Mouse (Mus musculus) CD4-positive, CD25-positive, alpha-beta regulatory T cell, adult 2 months (primary cell): ENCODE results near the gene Wwox.

ENCODE experiments used
- DNase-seq: peaks from one replicate; pipeline ENCODE4 v3.0.0-alpha.2; 2012; ENCODE audit warnings: low read depth, low spot score

The Wwox gene

DNA sequence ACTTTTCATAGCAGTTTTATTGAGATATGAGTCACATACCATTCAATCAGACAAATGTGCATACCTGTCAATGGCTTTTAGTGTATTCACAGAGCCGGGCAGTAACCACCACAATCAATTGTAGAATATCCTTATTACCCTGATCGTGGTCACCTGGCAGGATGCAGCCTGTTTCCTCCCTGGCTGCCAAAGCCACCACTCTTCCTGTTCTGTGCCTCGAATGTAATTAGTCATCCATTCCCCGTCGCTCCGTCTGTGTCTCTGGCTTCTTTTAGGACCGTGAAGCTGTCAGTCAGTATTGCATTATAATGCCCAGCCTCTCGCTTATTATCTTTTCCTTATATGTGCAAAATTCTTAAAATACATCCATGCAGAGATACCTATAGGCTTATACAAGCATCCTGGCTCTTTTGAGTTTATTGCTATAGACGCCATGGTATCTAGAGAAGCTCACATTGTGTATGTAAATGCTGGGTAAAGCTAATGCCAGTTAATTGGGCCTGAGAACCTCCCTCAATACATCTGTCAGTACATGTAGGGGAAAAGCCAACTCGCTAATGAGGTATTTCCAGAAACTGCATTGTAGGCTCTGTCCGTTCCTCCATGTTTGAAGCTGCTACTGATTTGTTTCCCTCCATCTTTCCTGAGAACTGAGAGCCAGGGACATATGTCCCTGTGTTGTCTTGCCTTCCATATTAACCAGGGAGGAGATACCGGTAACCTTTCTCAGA, 303.9 kb downstream of the Wwox start:
- DNase-seq: no peak

- DNase-seq: peak; percentile 36
These were observed 306.9 kb downstream of the Wwox start for GRCm38 (mm10) chr8:114746373-114746772.

DNA sequence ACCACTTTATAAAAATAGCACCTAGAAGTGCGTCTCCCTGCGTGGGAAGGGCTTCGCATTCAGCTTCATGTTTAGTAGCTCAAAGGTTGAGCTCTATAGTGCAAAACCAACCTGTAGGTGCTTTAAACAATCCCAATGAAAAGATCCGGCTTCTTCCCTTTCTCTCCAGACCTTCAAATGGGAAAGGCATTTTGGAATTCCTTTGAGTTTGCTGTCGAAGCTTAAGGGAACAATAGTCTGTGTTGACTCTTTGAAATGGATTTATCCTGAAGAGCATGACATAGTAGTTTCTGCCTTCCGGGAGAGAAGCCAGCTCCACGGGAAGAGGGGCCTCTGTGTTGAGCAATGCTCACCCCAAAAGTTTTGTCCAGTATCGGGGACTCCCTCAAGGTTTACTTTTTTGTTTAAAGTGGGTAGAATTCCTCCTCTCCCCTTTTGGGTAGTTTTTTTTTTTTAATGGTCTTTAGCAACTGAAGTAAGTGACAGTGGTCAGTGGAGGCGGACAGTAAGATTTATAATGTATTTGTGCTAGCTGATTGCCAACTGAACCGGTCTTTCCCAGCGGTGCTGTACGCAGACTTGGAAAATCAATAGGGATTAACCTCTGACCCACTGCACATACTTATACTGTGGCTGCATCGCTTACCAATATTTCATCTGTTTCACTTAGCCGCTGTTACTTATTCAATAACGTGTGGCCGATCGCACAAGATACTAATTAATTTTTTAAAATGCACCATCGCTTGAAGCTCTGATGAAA, 312.1 kb downstream of the Wwox start:
- no peak for DNase-seq

GRCm38 (mm10) chr8:114759621-114760020, 320.2 kb downstream of the Wwox start:
- no peak for DNase-seq

DNA sequence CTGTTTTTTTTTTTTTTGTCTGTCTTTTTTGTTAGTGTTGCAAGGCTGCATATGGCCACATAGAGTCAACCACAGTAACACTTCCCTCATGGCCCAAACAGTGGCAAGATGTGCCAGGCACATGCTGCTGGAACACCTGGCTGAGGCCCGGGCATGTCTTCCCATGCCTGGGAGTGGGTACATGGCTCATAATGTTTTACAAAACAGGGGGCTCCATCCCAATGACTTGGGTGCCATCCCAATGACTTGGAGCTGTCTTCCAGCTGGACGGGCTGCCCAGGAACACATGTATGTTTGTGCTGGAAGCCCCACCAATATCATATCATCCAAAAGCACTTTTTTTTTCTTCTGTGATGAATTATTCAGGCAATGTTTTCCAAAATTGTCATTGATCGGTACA, 329.1 kb downstream of the Wwox start:
- no peak for DNase-seq

DNA sequence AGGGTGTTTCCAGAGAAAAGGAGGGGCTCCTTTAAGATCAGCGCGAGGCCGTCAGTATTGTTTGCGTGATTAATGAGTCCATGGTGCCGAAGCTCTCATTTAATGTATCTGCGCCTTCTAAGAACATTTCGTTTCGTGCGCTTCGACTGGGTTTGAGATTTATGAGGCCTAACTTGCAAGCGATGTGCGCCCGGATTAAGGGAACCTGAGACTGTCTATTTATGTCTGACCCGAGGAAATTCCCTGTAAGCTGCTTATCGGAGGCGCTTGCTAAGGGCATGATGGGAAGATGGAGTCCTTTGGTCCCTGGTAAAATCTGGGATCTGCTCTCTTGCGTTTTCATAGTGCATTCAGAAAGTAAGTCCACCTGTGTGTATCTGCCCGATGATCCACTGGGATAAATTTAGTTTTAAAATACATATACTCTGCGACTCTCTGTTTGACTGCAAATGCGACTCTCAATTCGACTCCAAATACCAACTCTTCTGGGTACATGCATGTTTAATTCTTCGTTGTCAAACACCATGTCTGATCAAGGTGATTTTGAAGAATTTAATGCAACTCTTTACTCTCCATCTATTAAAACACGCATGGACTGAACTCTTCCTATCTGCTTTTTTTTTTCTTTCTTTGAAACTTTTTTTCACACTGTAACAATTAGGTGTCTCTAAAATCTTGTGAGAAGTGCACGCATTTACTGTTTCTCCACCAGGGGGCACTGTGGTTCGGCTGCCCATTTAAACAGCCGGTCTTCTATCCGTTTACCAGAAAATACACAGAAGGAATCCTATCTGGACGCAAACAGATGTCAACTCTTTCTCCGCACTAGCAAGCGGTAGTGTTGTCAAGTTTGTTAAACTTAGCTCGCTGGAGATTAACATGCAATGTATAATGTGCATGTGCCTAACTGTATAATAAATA, 331.7 kb downstream of the Wwox start:
- DNase-seq: peak; percentile 86

DNA sequence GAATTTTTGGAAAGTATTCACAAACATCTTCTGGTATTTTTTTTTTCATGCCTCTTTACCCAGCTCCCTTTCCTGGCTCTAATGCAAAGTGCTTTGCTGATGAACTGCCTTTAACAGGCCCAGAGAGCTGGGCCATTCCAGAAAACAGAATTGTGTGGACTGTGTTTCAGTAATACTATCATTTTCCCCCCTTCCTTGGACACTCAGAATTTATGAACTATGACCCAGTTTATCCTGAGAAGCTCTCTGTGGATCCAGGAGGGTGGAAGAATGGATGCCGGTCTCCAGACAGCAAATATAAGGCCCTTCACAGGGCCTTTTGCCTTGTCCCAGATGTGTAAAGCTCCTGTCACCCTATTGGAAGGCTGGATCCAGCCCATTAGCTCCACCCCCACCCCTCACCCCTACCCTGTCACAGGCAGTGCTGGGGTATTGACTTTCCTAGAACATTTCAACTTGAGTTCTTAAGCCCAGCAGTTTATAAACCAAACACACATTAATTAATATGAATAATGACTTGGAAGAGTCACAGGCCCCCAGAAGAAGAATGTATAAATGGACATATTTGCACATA, 332.9 kb downstream of the Wwox start:
- no peak for DNase-seq

- no peak for DNase-seq
These were observed 334.3 kb downstream of the Wwox start for GRCm38 (mm10) chr8:114773461-114774414.

DNA sequence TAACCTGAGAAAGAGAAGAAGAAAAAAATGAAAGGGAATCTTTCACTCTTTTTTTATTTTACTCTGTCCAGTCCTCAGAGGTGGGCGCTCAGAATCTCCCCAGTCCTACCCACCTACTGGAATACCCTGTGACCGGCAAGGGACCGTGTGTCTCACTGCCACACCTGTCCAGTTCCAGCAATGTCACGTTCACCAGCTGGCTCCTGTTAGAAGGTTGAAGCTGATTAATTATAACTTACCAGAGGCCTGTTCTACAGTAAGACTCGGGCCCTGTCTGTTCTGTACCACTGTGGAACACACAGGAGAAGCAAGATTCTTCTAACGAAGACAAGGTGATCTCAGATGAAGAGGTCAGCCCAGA, 334.9 kb downstream of the Wwox start:
- no peak for DNase-seq

- no peak for DNase-seq
These were observed 336.1 kb downstream of the Wwox start for GRCm38 (mm10) chr8:114775543-114775942.

- no peak for DNase-seq
These were observed 337.2 kb downstream of the Wwox start for GRCm38 (mm10) chr8:114776696-114777095.

DNA sequence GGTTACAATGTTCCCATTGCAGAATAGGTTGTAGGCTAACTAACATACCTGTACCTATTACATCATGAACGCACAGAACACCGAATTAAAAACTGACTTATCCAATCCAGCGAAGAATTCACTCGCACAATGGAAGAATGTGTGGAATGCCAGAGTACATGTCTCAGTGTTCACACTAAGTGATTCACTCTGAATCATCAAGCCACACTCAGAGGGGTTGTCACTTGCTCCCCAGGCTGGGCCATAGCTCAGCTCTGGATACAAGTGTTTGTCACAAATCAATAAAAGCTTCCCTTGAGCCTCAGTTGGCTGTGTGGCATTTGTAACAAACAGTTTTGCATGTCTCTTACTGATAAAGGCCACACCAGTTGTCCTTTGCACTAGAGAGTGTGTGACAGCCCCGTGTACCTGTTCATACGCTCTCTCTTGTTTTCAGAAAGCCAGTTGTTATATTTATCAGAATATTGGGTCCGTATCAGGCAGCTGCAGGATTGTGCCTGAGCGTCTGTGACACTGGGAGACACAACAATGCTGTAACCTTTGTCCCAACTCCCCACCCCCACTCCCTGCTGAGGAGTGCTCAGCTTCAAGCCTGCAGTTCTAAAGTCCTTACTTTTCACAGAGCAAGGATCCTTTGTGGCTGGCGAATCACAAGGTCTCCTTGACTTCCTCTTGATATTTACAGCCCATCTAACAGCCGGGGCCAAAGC, 338.0 kb downstream of the Wwox start:
- no peak for DNase-seq

DNA sequence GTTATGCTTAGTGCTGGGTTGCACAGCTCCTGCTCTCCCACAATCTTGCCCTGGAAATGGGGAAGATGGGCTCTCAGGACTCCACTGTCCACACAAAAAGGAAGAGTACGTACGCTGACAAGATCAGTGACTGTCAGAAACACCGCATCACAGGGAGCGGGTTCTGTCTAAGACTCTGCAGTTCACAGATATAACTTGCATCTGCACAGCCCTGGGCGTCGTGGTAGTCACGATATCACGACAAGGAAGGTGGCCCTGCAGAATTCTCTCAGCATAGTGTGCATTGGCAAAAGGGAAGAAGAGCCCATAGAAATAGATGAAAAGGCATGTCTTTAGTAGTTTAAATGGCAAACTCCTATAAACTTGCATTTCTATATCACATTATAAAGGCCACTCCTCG, 339.5 kb downstream of the Wwox start:
- no peak for DNase-seq

- DNase-seq: no peak
These were observed 343.9 kb downstream of the Wwox start for GRCm38 (mm10) chr8:114783321-114783720.

GRCm38 (mm10) chr8:114785834-114786233, 346.4 kb downstream of the Wwox start:
- DNase-seq: no peak

DNA sequence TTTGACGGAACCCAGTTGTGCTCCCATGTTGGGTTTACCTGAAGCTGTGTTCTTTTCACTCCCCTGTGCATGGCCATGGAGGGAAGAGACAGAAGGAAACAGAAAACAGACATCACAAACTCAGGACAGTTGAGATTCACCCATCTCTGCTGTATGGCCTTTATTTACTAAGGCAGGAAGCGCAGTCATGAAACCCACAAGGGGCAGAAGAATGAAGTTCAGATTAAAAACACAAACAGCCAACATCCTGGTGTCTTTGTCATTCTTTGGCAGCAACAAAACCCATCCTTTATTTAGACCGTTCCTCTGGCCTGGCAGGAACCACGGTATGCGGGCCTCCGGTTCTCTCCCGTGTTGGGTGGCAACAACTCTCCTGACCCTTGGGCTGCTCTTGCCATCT, 350.2 kb downstream of the Wwox start:
- peak; percentile 15 for DNase-seq

GRCm38 (mm10) chr8:114790754-114791153, 351.3 kb downstream of the Wwox start:
- no peak for DNase-seq

DNA sequence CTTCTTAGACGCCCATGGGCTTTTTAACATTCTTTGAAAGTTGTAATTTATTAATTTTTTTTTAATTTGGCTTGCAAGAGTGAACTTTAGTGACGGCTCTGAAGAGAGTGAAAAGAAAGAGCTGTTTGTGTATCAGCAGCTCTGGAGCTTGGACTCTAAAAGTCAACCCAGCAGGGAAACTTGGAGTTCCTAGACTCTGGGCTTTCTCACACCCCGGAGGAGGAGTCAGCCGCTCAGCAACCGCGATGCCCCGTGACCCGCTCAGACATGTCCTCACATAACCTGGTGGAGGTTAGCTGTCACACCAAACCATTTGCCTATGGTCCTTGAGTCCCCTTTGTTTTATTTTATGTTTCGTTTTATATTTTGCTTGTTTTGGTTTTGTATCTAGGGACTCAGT, 354.2 kb downstream of the Wwox start:
- DNase-seq: no peak

GRCm38 (mm10) chr8:114801428-114802134, 362.1 kb downstream of the Wwox start:
- DNase-seq: peak; percentile 89
